Mouse (Mus musculus) liver, adult (tissue): ENCODE results near the gene Marcksl1.

Source experiments
- GATA4 ChIP-seq: IDR thresholded peaks from 2 replicates; pipeline ENCODE4 v1.6.1; 2014; ENCODE audit warnings: mild to moderate bottlenecking, low read length; ENCODE audit not compliant: insufficient replicate concordance

The Marcksl1 gene

DNA sequence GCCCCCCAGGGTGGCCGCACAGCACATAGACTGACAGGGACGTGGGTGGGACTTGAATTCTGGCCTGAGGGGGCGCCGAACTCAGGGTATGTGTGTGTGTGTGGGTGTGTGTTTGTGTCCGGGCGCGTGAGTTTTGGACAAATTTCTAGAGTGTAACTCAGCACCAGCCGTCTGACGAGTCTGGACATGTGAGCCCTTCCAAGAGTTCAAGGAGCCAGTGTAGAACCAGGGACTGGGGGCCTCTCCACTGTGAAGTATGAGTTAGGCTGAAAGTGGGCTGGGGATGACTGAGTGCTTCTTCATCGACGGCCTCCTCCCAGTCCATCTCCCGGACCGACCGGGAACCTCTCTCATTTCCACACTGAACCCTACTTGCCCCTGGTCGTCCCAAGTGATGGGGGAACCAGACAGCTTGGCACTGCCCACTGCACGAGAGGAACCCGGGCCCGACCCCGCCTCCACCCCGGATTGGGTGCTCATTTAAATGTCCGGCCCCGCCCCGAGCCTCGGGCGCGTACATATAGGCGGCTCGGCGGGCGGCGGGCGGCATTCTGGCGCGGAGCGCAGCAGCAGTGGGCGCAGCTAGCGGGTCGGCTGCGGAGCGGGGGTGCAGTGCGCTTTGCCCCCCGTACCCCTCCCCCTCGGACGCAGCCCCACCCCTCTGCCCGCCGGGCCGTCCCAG lies at the start of gene Marcksl1:
TSS of gene Marcksl1 (plus strand) at position 496 of the 682 bp plus-strand sequence.
- TF ChIP-seq GATA4, result no peak

DNA sequence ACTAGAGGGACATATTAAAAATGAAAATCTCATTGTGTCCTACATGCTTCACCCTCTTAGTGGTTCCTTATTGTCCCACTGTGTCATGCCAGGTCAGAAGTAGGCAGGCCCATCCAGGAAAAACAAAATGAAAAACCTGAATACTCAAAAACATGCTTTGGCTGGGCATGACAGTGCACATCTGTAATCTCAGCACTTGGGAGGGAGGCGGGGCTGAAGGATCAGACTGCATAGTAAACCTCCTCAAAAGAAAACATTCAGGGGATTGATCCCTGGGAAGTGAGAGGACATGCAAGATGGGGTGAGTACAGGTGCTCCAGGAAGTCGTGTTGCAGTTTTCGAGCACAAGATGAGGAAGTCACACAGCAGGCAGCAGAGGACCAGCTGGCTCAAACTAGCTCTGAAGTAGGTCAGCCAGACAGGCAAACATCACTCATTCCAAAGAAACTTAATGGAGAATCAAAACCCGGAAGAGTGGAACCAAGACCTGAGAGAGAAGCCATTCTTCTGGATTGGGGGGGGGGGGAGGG lies 49.0 kb upstream of the Marcksl1 start:
- TF ChIP-seq GATA4, result no peak

DNA sequence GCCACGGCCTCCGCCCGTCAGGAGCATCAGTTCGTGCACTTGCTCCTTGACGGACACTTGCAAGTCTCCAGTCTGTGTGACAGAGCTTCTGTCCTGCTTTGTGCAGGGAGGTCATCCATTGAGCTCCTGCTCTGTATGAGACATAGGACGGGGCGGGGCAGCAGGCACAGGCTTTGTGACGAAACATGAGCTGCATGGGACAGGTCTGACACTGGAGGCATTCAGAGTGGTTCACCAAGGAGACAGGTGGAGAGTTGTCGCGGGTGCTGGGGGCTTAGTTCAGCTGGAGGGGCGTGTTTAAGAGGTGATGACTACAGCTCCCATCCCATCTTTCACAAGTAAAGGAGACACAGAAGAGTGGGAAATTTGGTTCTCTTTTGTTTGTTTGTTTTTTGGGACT lies 37.3 kb upstream of the Marcksl1 start:
- no peak for TF ChIP-seq GATA4

DNA sequence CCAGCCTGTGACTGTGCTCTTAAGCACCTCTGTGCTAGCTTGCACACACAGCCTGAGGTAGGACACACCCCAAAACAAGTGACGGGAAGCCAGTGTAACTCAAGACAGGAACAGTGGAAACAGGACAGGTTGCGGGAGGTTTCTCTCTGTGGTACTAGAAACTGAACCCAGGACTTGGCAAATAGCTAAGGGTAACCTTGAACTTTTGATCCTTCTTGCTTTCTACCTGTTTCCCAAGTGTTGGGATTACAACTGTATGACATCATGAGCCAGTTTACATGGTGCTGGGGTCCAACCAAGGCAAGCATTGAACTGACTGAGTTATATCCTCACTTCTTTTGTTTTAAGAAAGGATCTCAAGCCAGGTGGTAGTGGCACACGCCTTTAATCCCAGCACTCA lies 33.5 kb upstream of the Marcksl1 start:
- no peak for TF ChIP-seq GATA4

DNA sequence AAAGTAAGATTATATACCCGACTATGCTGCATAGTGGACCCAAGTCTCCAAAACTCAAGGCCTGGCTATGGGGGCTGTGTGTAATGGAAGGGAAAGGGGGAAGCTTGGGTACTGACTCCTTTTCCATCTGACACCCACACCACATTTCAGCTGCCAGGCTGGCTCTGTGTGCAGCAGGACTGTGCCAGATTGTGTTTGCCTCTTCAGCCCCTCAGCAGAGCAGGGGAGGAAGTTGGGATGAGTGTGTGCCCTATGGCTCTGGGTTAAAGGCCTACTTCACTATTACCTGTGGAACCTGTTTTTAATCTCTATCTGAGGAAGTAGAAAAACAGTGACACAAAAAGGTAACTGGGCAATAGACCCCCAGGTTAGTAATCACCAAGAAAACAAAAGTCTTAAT lies 32.3 kb upstream of the Marcksl1 start:
- no peak for TF ChIP-seq GATA4

DNA sequence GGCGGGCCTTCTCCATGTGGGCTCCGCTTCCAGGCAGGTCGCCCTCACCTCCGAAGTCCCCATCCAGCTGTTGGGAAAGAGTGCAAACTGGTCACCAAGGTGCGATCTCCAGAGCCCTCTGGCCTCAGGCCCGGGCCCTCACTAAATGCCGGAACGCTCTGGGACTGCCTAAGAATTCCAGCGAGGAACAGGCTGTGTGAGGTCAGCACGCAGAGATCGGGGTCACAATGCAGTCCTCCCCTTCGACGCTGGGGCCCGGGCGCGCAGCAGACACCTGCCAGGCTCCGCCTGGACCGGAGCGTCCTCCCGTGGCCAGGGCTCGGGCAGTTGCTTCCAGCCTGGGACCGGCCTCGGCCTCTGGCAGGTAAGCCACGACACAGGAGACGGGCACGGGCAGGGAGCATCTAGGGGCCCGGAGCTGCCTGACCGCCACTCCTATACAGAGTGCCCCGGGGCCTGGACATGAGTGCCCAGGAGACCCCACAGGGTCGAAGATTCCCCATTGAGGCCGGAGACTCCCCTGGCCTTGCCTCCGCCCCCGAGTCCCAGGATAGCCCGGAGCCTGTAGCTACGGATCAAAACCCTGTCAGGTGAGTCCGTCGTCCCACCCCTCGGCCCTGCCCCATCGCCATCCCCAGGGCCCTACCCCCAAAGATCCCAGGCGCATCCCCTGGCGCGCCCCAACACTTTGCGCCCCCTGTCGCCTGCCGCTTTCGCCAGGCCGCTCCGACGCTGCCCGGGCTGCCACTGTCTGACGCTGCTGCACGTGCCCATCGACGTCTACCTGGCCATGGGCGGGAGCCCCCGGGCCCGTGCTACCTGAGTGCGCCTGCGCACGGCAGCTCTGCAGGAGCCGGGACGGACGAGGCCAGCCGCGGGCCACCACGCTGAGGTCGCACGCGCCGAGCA lies 22.2 kb upstream of the Marcksl1 start, which contains the start of the genes Tssk3 and Fam229a:
TSS of gene Tssk3 (minus strand) at position 51 of the 909 bp plus-strand sequence.
TSS of gene Fam229a (plus strand) at position 219 of the 909 bp plus-strand sequence.
- TF ChIP-seq GATA4, result no peak

DNA sequence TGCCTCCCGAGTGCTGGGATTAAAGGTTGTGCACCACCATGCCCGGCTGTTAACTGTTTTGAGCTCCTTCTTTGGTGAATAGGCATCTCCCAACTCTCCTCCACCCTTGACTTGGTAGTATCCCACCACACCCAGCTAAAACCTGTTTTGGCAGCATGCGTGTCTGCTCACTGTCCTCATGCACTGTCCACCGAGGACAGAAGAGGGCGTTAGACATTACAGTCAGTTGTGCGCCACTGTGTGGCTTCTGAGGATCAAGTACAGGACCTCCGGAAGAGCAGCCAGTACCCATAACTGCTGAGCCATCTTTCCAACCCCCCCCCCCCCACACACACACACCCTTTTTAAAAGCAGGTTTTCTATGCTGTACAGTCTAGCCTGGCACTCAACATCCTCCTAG lies 18.7 kb upstream of the Marcksl1 start:
- TF ChIP-seq GATA4, result no peak

DNA sequence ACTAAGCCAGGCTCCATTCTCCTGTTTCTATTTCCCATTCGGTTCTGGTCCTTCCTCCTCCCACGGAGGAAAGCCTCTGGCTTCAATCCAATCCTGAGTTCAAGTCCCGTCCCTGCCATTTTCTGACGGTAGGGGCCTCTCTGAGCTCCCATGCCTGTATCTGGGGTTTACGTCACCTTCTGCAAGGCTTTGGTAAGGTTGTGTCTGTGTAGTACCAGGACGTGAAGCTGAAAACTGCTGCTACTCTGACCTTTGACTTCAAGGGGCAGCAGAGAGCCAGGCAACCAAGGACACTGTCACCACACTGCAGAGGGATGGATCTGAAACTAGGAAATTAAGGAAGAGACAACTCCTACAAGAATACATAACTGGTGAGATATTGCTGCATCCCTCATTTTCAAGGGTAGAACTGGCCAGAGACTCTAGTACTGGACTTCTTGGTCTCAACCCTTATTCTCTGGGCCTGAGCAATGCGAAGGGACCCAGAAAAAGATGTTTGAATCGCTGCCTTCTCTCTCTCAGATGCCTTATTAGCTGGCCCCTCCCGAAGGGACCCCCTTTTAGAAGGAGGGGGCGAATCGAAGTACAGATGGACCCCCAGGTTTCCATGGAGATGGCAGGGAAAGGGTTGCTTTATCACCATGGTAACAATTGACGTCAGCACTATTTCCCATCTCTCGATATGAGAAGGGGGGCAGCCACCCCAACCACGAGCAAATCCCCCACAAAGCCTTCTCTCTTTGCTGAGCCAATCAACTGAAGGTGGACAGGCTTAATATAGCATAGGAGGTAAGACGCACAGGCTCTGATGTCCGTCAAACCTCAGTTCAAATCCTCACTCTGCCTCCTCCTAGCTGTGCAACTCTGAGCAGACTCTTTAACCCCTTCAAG lies 17.5 kb upstream of the Marcksl1 start:
- no peak for TF ChIP-seq GATA4

DNA sequence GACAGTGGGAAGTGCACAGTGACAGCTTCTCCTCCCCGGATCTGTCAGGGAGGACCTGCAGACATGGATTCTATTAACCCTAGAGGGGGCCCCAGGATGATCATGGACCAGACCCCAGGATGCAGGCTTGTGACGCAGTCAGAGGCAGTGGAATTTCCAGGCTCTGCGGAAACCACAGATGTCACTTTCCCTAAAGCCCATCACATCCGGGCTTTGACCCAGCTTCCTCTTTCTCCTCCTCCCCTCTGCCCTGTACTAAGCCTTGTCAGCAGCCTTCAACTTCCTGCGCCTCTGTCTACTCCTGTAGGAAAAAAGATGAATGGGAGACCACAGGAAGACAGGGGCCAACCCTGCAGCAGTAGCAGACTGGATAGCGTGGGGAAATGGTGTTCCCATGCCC lies 16.8 kb upstream of the Marcksl1 start:
- TF ChIP-seq GATA4, result peak; percentile 56; the same call in 1 of the 2 replicates

DNA sequence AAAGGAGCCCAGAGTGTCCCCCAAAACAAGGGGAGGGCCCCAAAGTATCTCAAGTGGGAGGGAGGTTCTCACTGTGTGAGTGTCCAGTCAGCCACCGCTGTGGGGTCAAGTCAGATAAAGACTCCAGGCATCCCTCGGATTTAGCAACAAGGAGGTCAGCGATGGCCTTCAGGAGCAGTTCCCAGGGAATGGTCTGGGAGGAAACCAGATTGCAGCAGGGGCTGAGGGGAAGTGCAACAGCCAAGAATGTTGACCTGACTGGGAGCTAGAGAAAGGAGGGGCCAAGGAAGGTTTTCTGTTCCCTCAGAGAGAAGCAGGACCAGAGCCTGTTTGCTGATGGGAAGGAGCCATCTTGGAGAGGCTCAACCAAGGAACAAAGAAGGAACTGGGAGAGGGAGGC lies 14.4 kb upstream of the Marcksl1 start:
- peak; percentile 89; the same call in 1 of the 2 replicates for TF ChIP-seq GATA4

DNA sequence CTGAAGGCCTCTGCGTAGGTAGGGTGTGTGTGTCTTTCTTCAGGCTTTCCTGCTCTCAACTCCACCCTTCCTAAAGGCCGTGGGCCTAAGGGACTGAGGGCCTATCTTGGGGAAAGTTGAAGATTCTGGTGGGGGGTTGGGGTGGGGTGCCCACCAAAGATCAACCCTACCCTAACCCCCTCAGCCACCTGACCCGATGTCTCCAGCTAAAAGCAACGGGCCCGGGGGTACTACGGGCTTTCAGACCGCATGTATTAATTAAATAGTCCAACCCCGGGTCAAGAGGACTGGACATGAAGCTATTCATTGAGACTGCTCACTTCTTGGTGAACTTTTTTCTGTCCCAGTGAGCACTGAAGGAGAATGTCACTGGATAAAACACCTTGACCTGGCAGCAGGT lies 13.4 kb upstream of the Marcksl1 start:
- no peak for TF ChIP-seq GATA4

DNA sequence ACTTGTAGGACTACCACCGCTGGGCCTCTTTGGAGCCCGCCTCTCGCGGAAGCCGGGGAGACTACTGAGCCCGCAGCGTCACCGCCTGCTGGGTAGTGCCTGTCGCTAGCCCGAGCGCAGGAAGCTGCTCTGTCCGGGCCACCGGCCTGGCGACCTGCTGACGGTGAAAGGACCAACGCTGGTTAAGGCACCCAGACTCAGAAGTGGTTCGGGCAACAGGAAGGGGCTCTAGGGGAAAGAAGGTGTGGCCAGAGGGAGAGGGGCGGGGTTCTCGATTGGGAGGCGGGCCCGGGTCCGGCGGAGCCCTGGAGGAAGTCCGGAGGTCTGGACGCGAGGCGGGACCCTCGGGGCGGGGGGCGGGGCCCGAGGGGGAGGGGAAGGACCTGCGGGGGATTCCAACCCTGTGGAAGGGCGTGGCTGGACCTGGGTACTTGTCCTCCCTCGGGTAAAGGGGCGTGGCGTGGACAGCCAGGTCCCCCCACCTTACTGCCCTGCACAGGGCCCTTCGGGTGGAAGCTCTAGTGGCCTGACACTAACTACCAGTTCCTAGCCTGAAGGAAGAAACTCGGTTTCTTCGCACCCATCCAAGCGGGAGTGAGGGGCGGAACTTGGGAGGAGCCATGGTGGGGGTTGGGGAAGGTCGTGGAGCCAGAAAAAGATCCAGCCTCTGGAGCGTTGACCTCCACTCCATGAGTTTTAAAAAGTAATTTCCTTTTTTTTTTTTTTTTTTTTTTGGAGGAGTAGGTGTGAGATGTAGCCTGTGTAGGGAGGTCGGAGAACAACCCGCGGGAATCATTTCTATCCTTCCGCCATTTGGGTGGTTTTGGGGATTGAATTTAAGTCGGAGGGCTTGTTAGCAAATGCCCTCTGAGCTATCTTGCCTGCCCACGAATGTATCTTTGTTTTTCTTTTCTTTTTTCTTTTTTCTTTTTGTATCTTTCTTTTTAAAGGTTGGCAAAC lies 12.5 kb upstream of the Marcksl1 start:
- TF ChIP-seq GATA4, result no peak

DNA sequence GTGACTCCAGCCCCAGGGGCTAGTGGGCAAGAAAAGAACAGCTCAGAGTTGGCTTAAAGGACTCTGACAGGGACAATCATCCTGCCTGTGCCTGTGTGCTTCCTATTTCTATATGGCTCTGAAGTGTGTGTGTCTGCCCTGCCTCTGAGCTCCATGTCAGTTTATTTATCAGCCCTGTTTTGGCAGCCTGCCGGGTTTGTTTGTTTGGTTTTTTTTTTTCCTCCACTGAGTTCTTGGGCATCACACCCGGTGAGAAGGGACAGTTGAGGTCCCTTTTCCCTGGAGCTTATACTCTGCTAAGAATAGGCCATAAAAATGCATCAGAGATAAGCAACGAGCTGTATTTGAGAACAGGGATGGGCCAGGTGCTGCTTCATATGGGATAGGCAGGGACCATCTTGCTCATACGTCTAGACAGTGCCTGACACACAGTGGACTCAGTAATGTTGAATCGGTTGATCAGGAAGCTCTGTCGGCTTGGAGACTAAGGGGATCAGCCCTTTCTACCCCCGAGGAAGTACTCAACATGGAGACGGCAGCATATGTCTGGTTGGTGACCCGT lies 11.0 kb upstream of the Marcksl1 start:
- TF ChIP-seq GATA4, result no peak

DNA sequence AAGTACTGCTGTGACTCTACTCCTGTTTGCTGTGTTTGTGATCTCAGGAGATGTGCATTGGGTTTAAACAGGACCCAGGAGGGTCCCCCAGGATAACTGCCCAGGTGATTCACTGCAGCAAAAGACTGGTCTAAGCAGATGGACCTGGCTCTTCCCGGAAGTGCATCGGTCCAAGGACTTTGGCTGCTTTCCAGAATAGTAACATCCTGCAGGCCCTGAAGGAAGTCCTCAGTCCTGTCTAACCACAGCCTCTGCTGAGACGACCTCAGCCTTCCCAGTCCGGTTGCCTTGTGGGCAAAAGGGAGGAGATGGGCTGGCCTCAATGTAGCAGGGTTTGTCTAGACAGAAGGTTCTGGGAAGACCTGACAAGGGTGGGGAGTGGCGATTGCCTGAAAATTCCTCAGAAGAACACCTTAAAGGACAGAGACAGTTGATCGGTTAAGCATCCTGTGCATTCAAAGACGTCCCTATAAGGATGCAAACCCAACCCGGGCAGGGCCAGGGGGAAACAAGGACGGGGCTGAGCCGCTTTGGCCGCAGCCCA lies 10.4 kb upstream of the Marcksl1 start:
- TF ChIP-seq GATA4, result no peak

DNA sequence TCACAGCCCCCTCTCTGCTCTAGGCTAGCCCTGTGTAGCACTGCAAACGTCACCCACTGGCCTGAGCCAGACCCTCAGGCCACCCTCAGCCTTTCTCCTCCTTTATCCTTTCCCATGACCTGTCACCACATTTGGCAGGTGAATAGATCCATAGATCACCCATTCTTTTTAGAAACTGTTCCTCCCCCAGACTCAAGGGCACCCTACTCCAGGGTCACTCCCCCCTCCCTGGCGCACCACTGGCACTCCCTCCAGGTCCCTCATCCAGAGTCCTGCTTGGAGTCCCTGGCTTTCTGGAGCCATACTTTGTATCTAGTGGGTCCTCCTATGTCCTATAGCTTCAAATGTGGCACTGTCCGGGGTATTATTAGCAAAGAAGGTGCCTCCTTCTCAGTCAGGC lies 7.9 kb upstream of the Marcksl1 start:
- TF ChIP-seq GATA4, result no peak
